Mouse (Mus musculus) liver, postnatal 0 days (tissue): ENCODE measurements at regions not wholly inside any gene's neighbourhood (a gene's known extent, or its start where the extent isn't known, plus 50 kb on each side); places are given as distances from the start of the nearest gene placed in this dataset.

Experiments used
- ATAC-seq: fragments of 200-750 bp; cut with Nextera tagmentation; 2 replicates; pipeline ENCODE4 v1.8.0; 2017; ENCODE audit warnings: mild to moderate bottlenecking, moderate library complexity
- DNase-seq: peaks from one replicate; pipeline ENCODE4 v3.0.0-alpha.2; 2016
- H3K27ac ChIP-seq: fragments of 300-500 bp; sonication (generic); 2 replicates; pipeline ENCODE4 v1.5.1; 2014; ENCODE audit warnings: antibody characterized with exemption, moderate library complexity, mild to moderate bottlenecking, low read depth
- H3K27me3 ChIP-seq: fragments of 300-500 bp; sonication (generic); 2 replicates; pipeline ENCODE4 v1.6.1; 2014; ENCODE audit warnings: low read length, control low read depth, mixed read lengths; ENCODE audit not compliant: insufficient read depth
- H3K36me3 ChIP-seq: fragments of 300-500 bp; sonication (generic); replicated peaks from 2 replicates; pipeline ENCODE4 v1.6.1; 2014; ENCODE audit warnings: mild to moderate bottlenecking, control low read depth, low read length, moderate library complexity, mixed read lengths; ENCODE audit not compliant: insufficient read depth
- H3K4me1 ChIP-seq: fragments of 300-500 bp; sonication (generic); 2 replicates; pipeline ENCODE4 v1.6.1; 2014; ENCODE audit warnings: antibody characterized with exemption, mild to moderate bottlenecking, control low read depth; ENCODE audit not compliant: insufficient read depth
- H3K4me2 ChIP-seq: fragments of 300-500 bp; sonication (generic); 2 replicates; pipeline ENCODE4 v1.6.1; 2014; ENCODE audit warnings: low read depth, mild to moderate bottlenecking, low read length, moderate library complexity, mixed read lengths
- H3K4me3 ChIP-seq: fragments of 300-500 bp; sonication (generic); 2 replicates; pipeline ENCODE4 v1.5.1; 2014; ENCODE audit warnings: low read depth, low read length
- H3K9ac ChIP-seq: fragments of 300-500 bp; sonication (generic); replicated peaks from 2 replicates; pipeline ENCODE4 v1.6.1; 2014; ENCODE audit warnings: mild to moderate bottlenecking, moderate library complexity
- H3K9me3 ChIP-seq: fragments of 300-500 bp; sonication (generic); 2 replicates; pipeline ENCODE4 v1.6.1; 2016; ENCODE audit warnings: mild to moderate bottlenecking, control low read depth, low read length, mixed read lengths
- CTCF ChIP-seq: sonication (generic); IDR thresholded peaks from 2 replicates; pipeline ENCODE4 v1.5.1; 2016; ENCODE audit warnings: antibody characterized with exemption, low read depth
- EP300 ChIP-seq: IDR thresholded peaks from 2 replicates; pipeline ENCODE4 v1.6.1; 2016; ENCODE audit warnings: antibody characterized with exemption, low read depth, mild to moderate bottlenecking
- WGBS: fragments of 180-500 bp; shearing (Covaris S2); extraction: QIAGEN DNeasy Blood & Tissue Kit; methylation state at CpG from one replicate; pipeline ENCODE4 v1.1.7; 2014; ENCODE audit not compliant: insufficient replicate concordance; 5-methylcytosine and 5-hydroxymethylcytosine counted together

DNA sequence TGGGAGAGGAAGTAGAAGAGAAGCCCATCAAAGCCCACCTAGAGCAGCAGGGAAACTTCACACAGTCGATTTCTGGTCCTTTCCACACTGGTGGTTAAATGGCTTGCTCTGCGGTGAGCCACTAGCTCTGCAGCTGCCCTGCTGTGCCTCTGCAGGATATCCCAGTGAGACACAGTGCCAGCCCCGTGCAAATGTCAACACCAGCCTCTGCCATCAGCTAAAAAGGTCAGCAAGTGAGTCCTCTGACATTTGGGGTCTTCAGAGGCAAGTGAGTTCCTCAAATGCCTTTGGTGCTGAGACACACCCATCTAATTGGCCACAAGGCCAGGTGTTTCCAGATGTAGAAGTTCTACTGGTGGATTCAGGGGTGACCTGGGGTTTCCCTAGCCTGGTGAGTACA, 66.6 kb upstream of the Enpp6 start:
- peak; percentile 36 for DNase-seq
- H3K9me3 ChIP-seq, result no peaks in the 10 kb centered on the region
- H3K4me3 ChIP-seq, result no peak overlapping the region
- H3K36me3 ChIP-seq, result no peaks in the 10 kb centered on the region
- 25% methylated on average over 3 of the region's 3 CpGs for WGBS
- ATAC-seq, result 0 out of 2 replicates have a peak, but pooled peaks have one; percentile 25
- H3K27ac ChIP-seq, result no peak overlapping the region
- TF ChIP-seq EP300 (no peak), CTCF (no peak)
- no peak overlapping the region for H3K9ac ChIP-seq
- no peaks in the 10 kb centered on the region for H3K4me1 ChIP-seq
- H3K4me2 ChIP-seq, result no peak overlapping the region
- H3K27me3 ChIP-seq, result no peaks in the 10 kb centered on the region

DNA sequence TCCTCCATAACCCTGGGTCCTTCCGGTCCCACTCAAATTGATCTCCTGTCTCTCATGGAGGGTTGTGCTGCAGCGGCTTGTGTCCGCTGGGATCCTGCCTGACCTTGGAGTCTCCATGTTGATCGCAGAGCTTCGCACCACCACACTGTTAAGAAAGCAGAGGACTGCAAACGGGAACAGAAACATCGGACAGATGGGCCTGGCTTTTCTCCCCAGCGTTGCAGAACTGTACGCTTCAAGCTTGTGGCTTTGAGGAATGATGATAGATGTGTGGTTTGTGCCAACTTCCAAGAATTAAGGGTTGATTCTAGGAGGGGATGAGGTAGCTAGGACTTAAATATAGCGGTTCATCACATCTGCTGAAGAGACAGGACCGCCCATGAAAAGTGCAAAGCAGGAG, 65.6 kb upstream of the Enpp6 start:
- no peak overlapping the region for H3K27ac ChIP-seq
- WGBS, result 56% methylated on average over 11 of the region's 11 CpGs
- H3K9me3 ChIP-seq, result no peaks in the 10 kb centered on the region
- no peaks in the 10 kb centered on the region for H3K4me1 ChIP-seq
- H3K27me3 ChIP-seq, result no peaks in the 10 kb centered on the region
- no peak overlapping the region for H3K4me3 ChIP-seq
- TF ChIP-seq EP300, result no peak
- no peak for TF ChIP-seq CTCF
- DNase-seq (no peak), ATAC-seq (no peak)
- H3K4me2 ChIP-seq, result no peak overlapping the region
- no peak overlapping the region for H3K9ac ChIP-seq
- H3K36me3 ChIP-seq, result no peaks in the 10 kb centered on the region

DNA sequence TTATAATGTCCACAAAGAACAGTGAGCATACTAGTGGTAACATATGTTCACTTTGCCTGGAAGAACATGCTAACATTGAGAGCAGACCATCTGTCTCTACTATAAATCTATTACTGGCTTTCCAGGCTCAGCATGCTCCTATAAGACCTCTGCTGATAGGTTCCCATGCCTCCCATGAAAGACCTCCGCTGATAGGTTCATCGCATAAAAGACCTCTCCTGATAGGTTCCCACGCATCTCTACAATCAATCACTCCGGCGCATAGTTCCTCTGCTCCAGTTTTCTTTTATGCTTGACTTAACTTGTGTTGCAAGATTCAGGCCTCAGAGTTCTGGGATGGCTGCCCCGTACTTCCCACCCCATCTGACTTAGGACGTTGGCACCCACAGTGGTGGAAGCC, 65.1 kb upstream of the Enpp6 start:
- DNase-seq (no peak), ATAC-seq (no peak)
- Histone ChIP-seq H3K36me3 (no peaks in the 10 kb centered on the region), H3K27me3 (no peaks in the 10 kb centered on the region), H3K4me2 (no peak overlapping the region), H3K9me3 (no peaks in the 10 kb centered on the region), H3K9ac (no peak overlapping the region), H3K4me1 (no peaks in the 10 kb centered on the region), H3K27ac (no peak overlapping the region), H3K4me3 (no peak overlapping the region)
- WGBS, result 80% methylated on average over 7 of the region's 7 CpGs
- TF ChIP-seq EP300 (no peak), CTCF (no peak)

DNA sequence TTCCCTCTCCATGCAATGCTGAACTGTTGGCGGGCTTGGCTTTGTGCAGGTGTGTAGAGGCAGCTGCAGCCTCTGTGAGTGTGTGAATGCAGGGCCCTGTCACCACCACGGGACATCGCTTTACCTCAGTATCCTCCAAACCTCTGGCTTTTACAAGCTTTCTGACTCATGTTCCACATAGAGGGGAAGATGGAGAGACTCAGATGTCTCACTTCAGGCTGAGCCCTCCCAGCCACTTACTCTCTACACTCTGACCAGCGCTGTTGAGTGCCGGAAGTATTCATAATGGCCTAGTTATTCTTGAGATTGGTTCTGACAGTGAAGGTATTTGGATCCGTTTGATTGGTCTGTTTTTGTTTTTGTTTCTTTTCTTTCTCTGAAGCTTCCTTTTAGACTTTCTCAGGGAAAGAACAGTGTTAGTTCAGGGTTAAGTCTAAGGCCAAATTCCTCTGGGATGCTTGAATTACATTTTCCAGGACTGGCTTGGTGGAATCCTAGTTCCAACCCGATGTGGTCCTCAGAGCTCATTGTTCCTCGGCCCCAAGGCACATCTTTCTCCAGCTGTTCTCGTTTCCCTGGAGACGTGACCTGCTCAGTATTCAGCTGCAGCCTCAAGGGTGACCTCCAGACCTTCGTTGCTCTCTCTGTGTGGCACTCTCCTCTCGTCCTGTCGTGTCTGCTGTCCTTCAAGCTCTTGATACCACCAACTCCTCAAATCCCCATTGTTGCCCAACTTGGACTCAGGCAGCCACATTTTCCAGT, 61.7 kb upstream of the Enpp6 start:
- Histone ChIP-seq H3K9ac (no peak overlapping the region), H3K36me3 (no peaks in the 10 kb centered on the region), H3K4me1 (0 out of 2 replicates have a peak, but pooled peaks cover 3% of the 10 kb centered on the region), H3K27ac (no peak overlapping the region), H3K27me3 (no peaks in the 10 kb centered on the region), H3K9me3 (no peaks in the 10 kb centered on the region), H3K4me3 (no peak overlapping the region), H3K4me2 (no peak overlapping the region)
- ATAC-seq, result no peak
- TF ChIP-seq EP300, result no peak
- no peak for TF ChIP-seq CTCF
- DNase-seq, result no peak
- WGBS, result 67% methylated on average over 13 of the region's 13 CpGs

DNA sequence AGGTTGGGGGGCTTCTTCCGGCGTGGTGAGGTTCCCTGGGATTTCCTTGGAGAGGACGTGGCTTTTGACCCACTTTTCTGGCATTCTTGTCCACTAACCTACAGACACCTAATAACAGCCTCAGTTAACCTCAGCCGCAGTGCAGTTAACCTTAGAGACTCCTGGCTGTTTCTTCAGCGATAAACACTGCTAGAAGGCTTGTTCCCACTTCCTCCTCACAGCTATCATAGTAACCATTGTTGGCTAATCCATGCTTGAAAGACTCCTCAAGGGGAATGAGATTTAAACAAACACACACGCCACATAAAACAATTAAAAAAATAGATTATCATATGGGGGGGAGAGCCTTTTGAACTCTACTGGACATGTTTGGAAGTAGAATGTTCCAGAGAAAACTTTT, 58.0 kb upstream of the Enpp6 start:
- Histone ChIP-seq H3K9ac (no peak overlapping the region), H3K4me2 (no peak overlapping the region), H3K27ac (no peak overlapping the region), H3K4me3 (no peak overlapping the region), H3K4me1 (0 out of 2 replicates have a peak, but pooled peaks cover 3% of the 10 kb centered on the region), H3K9me3 (no peaks in the 10 kb centered on the region), H3K36me3 (no peaks in the 10 kb centered on the region), H3K27me3 (no peaks in the 10 kb centered on the region)
- 37% methylated on average over 6 of the region's 6 CpGs for WGBS
- TF ChIP-seq CTCF (no peak), EP300 (no peak)
- no peak for ATAC-seq
- no peak for DNase-seq

DNA sequence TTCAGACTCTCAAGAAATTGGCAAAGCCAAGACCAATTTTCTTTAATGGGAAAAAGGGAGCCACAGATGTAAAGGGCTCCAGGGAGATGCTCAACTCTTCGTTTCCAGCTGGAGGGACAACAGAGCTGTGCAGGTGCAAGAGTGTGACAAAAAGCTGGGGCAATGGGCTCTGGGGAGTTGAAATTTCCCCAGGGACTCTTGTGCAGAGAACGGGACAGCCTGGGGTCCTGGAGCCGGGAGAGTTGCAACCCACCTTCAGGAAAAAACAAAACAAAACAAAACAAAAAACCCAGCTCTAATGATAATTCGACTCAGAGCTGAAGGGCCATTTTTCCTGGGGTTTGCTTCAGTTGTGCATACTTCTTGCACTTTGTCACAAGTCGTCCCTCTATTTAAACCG, 57.0 kb upstream of the Enpp6 start:
- Histone ChIP-seq H3K27me3 (no peaks in the 10 kb centered on the region), H3K36me3 (no peaks in the 10 kb centered on the region), H3K27ac (no peak overlapping the region), H3K4me2 (no peak overlapping the region), H3K4me1 (0 out of 2 replicates have a peak, but pooled peaks cover 3% of the 10 kb centered on the region), H3K9me3 (no peaks in the 10 kb centered on the region), H3K9ac (no peak overlapping the region), H3K4me3 (no peak overlapping the region)
- WGBS, result 59% methylated on average over 6 of the region's 6 CpGs
- DNase-seq, result no peak
- ATAC-seq, result no peak
- TF ChIP-seq EP300 (no peak), CTCF (no peak)
